Mouse (Mus musculus) B cell, adult 2 months (primary cell): ENCODE data around the gene Fut4.

ENCODE experiments used
- DNase-seq, 2 experiments: peaks; one replicate each; pipeline ENCODE4 v3.0.0; 2022

Gene Fut4

DNA sequence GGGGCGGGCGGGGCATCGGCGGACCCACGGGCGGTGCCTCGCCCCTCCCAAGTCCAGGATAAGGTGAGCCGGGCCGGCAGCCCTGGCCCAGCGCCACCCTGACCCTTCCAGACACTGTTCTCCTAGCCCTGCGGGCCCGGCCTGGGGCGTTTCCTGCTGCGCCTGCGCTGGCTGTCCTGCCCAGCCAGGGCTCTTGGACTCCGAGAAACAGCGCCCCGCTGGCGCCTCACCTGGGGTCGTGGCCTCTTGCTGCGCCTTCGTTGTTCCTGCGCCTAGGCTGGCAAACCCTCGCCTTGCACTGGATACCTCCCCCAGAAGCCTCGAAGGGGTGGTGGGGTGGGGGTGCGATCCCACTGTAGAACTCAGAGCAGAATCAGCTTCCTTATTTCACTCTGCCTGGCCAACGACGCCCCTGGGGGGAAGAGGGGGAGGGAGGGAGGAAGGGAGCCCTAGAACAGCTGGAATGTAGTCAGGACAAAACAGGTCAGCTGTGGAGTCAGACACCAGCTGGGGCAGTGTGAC lies at the start of gene Fut4:
Gene Fut4, minus strand, starts transcription at position 393 of the 522 bp plus-strand sequence.
- peak; percentile 26 to 30 for DNase-seq

DNA sequence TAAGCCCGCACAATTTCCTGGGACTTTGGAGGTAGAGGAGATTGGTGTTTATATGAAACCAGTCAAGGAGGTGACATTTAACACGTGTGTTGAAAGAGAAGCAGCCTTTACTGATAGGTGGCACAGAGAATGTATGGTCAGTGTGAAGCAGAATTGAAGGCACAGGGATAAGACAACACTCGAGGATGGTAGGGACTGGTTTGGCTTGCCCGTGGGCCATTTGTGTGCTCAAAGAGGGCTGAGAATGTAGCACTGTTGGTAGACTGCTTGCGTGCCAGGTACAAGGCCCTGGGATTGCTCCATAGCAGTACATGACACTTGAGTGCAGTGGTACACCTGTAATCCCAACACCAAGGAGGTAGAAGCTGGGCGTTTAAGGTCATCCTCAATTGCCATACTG lies 35.2 kb upstream of the Fut4 start:
- no peak for DNase-seq

DNA sequence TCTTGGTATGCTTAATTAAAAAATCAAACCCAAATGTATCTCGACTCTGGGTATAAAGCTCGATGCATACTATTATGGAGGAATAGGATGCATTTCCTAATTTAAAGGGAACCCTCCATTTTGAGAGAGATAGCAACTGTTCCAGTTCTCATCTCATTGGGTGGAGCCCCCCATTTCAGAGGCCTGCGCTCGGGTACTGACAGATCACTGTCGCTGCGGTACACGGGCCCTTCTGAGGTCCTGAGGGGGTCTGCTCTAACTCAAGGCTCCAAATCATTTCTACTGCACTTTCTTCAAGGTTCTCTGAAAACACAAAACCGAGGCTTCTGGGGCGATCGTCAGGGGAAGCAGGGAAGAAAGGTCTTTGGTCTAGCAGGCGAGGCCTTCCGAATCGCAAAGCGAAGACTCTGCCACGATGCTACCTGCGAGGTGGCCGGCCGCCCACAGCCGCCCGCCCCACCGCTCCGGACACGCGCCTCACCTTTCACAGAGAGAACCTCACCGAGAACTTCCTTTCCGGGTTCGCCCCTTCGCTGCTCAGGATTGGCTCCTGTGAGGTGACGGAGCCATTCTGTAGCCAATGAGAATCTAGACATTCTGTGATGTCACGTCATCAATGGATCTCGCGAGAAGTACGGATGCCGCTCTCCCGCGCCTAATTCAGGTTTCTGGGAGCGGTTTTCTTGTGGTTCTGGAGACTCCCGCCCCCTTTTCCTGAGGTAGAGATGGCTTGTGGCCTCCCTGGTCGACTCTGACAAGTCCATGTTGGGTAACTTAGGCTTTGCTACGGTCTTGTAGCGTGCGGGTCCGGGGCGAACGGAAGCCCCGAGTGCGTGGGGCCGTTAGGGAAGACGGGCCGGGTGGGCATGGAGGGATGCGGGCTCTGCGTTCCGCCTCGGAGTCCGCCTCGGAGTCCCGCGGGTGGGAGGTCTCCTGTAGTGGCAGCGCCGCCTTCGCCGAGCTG lies 32.1 kb upstream of the Fut4 start, which contains the start of the genes Mre11a and Ankrd49:
Gene Mre11a, plus strand, starts transcription at position 616 of the 964 bp plus-strand sequence.
Gene Ankrd49, minus strand, starts transcription at position 818 of the 964 bp plus-strand sequence.
- peak; percentile 91 to 92 for DNase-seq

DNA sequence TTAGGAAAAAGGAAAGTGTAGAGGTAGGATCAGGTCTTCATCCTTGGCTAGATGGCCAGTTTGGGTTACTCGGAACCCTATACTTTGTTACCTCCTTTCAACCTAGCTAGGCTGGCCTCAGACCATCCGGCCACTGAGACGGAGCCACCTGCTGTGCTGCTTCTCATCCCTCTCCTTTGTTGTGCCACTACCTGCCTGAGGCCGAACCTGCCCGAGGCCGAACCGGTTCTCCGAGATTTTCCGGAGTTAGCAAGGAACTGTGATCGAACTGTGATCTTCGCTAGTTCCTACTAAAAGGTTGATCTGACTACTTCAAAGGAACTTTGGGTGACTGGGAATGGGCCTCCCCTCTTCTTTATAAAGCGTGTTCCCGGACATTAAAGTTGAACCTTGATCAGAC lies 26.1 kb upstream of the Fut4 start:
- DNase-seq: no peak

DNA sequence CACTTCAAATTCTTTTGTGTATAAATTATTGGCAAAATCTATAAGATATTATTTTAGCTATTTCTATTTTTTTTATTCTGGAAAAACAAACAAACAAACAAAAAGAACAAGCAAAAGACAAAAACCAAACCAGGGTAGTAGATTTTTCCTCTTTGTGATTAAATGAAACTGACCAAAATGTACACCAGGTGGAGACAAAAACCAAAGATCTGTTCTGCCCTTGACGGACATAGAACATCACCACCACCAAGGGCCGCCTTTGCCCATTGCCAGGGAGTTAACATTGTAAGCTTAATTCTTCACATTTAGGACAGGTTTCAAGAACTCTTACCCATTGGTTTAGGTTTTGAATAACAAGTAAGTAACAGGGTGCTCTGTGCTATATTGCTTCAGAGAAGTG lies 21.6 kb upstream of the Fut4 start:
- no peak for DNase-seq

DNA sequence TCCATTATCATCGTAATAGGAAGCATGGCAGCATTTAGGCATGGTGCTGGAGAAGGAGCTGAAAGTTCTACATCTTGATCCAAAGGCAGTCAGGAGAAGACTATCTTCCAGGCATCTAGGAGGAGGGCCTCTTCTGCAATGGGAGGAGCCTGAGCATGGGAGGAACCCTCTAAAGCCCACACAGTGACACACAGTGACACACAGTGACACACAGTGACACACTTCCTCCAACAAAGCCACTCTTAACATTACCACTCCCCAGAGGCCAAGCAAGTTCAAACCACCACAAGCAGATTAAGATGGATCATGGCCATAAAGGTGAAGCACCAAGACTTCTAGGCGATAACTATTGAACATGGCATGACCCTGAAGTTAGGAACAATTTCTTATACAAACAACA lies 19.9 kb upstream of the Fut4 start:
- DNase-seq: no peak

DNA sequence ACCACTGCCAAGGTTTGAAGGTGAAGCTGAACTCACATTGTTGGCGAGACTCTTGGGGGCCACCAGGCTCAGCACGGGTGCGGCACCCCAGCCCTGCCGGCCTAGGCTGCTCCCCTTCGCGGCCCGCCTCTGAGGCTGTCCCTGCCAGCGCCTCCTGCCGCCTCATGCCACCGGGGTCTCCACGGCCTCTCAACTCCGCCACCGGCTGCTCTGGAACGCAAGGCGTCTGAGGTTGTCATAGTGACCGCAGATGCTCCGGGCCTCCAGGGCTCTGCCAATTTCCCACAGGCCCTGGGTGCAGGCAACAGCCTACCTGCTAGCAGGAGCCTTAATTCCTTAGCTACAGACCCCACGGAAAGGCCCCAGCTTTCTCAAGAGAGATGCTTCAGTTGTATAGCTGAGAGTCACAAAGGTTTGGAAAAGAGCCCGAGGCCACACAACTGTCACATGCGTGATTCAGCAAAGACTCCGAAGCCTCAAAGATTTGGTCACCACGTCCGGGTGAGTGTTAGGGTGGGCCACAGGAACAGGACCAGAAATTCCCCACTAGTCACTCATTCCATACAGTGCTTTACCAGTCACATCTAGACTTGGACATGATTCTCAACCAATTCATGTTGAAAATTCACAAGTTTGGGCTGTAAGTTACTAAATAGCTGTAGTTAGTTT lies 18.7 kb upstream of the Fut4 start, which contains the start of gene 1700012B09Rik:
Gene 1700012B09Rik, minus strand, starts transcription at position 228 of the 669 bp plus-strand sequence.
- no peak for DNase-seq

DNA sequence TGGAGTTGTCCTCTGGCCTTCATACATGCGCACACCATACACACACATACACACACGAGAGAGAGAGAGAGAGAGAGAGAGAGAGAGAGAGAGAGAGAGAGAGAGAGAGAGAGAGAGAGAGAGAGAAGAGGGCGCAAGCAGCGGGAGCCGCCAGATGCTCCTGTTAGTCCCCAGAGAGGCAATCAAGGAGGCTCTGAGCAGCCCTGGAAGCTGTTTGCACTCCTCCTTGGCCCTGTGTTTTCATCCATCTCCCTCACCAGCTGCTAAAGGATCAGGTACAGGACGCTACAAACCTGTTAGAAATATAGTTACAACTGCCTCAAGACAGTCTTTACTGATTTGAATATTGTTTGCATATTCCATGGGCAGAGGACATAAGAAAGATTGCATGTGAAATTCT lies 17.6 kb upstream of the Fut4 start:
- no peak for DNase-seq

DNA sequence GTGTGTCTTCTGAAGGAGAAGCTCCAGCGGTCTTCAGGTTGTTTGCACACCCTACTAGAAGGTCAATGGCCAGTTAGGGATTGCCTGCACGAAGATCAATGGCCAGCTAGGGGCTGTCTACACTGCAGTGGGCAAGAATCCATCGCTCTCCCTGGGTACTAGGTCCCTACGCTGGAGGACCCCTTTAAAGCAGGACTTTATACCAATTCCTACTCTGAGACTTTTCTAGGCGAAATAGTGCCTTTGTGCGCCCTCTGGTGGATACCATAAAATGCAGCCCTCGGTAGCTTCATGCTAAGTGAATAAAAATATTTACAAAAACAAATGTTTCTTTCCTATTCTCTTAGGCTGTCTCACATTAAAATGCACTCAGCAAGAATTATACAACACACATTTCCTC lies 12.6 kb upstream of the Fut4 start:
- DNase-seq: peak; percentile 56 to 59

DNA sequence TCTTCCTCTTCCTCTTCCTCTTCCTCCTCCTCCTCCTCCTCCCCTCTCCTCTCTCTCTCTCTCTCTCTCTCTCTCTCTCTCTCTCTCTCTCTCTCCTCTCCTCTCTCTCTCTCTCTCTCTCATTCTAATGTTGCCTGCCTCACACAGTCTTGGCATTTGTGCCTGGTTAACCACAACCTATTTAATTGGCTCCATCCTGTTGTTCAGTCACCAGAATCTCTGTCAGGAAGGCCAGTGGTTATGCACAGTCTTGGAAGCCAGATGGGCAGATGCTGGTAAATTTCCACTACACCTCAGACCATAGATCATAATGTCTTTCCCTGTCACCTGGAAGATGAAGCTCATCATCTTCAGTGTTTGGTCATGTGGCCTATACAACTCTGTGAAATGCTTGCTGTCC lies 7.1 kb upstream of the Fut4 start:
- DNase-seq: no peak

DNA sequence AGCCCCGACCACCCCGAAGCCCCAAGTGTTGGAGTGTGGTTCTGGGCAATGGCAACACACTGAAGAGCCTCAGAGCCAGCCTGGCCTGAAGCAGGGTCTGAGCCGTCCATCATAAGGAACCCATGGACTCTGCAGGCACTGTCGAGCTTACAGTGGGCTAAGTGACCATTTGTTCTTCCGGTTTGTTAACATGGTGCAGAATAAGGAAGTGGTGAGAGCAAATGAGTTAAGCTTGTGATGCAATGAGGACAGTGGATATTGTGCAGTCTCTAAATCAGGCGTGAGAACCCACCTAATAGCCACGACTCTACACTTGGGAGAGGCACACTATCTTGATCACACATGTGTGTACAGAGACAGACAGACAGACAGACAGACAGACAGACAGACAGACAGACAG lies 6.4 kb upstream of the Fut4 start:
- no peak for DNase-seq

DNA sequence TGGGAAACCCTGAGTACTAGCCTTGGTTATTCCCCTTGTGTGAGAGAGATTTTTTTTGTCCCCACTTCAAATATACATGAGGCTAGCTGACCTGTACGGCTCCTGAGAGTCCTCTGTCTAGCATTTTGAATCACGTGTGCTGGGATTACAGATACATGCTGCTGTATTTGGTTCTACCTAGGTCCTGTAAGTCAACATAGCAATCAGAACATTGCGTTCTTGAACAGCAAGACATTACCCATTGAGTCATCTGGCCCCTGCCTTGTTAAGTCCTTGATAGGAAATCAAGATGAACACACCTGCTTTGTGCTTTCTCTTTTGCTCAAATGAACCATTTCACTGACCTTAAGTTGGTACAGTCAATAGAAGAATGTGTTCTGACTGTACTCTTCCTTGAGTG lies 2.3 kb upstream of the Fut4 start:
- no peak for DNase-seq

DNA sequence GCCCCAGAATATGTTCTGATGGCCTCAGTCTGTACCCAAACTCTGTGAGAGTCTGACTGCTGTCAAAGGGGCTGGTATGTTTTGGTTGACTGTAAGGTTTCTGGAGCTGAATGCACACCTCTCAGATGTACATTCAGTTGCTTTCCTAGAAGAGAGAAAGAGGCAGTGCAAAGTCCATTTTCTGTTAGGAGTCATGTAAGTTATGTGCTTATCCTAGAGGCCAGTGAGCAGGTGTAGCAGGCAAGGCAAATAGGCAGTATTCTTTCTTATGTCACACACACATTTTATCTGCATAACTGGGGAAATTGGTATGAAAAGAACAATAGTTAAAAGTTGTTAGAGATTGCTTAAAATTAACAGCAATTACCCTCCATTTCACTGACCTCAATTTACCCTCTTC lies 1.8 kb upstream of the Fut4 start:
- DNase-seq: no peak

DNA sequence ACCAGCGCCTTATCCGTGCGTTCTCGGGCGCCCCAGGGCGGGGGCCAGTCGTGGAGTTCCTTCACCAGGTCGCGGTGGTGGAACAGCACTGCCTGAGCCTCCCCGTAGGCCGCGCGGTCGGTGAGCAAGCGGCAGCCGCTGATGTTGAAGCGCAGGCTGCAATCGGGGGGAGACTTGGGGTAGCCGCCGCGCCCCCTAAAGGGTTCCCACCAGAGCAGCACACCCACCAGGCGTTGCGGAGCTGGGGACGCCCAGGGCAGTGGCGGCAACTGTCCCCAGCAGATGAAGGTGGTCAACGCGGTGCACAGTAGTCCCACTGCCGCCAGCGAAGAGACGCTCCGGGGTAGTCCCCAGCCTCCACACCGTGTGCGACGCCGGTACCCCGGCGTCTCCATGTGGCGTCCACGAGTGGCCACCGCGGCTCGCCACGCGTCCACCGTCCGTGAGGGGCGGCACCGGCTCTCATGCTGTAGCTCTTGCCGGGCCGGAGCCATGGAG lies 641 bp downstream of the Fut4 start:
- DNase-seq: peak; percentile 18 to 19

DNA sequence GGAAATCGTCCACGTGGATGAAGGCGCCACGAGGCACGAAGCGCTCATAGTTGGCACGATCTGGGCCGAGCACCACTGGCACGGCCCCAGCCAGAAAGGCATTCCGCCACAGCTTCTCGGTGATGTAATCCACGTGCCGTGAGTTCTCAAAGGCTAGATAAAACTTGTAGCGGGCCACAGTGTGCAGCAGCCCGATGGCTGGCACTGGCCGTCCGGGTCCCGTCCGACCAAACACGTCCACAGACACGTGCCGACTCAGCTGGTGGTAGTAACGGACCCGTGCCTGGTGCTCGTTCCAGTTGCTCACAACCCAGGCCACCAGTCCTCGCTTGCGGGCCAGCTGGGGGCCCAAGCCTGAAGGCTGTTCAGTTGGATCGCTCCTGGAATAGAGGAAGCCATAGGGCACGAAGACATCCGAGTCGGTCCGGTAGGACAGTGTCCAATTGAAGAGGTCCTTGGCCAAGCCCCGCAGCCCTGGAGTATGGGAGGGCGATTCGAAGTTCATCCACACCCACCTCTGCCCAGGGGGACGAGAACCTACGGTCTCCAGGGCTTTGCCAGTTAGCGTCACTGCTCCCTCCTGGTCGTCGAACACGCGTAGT lies 1.2 kb downstream of the Fut4 start:
- no peak for DNase-seq

DNA sequence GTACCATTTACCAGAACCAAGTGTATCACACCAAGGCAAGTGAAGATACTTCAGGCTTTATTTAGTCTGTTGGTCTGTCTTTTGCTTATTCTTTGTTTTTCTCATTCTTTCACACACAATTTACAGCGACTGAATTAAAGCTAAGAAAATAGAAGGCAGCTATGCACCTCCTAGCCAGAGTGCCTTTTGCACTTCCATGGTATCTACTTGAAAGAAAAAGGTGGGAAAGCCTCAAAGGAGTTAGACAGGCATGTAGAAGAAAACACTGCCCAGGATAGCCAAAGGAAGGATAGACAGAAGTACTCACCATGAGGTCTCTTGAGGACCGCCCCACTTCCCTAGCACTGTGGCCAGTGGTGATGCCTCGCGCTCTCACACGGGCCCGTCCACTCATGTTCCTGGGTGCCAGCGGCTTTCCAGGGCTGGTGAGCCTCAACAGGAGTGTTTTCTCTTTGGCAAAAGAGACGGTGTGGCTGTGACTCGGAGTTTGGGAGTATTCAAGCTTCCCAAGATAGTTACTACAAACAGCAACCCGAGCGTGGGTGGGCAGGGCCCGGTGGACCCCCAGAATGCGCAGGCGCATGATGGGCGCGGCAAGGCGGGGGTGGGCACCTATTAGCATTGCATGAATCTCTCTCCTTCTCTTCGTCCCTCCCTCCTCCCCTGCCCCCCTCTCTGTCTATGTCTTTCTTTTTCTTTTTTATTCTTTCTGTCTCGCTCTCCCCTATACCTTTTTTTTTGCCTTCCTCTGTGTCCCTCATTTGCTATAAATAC lies 11.9 kb downstream of the Fut4 start, which contains the start of gene Piwil4:
Gene Piwil4, minus strand, starts transcription at position 583 of the 774 bp plus-strand sequence.
- DNase-seq: no peak

DNA sequence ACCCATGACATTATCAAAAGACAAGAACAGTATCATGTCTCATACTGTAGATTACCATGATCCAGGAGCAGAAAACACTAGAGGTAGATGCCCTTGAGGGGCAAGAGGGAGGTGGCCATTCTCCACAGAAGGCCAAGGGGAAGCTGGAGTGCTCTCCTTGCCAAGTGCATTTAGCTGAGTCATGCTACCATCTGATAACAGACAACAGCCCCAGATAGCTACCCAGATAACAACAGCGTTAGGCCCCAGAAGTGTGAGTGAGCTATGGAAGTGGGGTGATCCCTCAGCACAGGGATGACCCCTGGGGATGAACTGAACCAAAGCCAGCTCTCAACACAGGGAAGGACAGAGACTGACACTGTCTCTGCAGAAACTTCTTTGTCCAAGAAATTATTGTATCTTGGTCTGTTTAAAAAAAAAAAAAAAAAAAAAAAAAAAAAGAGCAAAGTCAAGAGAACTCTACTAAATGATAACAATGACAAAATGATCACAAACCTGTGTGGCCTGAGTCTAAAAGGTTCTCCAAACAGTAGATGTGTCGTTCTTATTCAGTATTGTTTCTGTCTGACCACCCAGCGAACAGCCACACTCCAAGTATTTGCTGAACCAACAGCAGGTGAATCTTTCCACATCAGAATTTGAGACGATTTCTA lies 12.6 kb downstream of the Fut4 start:
- DNase-seq: no peak

DNA sequence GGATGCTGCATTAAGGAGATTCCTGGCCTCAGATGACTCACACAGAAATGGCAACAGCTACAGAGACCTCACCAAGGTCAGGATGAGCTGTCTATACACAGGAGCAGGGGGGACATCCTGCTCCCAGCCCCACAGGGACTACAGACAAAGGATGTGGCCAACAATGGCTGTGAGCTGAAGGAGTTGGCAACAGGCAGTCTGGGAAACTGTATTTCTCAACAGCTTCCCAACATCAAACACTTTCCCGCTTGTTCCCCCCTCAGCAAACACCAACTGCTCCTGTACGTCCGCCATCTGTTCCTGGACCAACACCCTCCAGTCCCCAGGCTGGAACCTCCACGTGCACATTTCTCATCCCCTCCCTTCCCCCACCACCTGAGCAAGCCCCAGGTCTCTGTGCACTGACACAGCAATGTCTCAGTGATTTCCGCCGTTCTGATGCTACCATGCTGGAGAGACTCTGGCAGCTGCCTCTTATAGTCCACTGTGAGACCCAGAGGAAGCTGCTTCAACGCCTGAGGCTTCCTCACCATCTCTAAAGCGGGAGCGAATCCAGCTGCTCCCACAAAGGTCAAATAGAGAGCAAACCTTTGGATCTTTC lies 21.2 kb downstream of the Fut4 start:
- no peak for DNase-seq

DNA sequence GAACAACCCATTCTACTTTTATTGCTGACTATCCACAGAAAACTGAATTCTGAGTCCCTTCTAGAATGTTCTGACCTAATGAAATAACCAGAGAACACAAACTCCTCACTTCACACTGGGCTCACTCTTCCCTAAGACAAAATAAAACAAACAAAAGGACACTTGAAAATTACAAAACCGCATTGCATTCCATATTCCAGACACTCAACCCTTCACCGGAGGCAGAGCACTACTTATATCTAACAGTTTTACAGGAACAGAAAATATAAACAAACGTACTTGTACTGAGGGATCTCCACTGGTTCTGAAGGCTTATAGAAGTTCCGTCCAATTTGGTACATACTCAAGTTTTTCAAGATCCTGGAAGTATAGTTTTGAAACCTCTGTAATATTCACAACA lies 23.8 kb downstream of the Fut4 start:
- no peak for DNase-seq

DNA sequence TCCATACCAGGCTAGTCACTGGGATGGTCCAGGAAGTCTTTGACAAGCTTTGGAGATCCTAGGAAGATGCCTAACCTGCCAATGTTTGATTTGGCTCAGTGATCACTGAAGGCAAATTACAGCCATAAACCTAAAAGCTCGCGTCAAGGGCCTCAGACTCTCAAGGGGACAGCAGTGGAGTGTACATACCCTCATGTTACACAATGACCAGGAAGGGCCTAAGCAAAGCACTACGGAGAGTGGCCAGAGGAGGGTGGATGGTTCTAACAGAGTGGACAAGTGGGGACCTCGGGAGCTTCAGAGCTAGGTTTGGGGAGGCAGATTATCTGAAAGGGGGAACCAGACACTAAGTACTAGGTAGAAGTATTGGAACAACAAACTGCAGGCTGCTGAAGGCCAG lies 25.6 kb downstream of the Fut4 start:
- no peak for DNase-seq

DNA sequence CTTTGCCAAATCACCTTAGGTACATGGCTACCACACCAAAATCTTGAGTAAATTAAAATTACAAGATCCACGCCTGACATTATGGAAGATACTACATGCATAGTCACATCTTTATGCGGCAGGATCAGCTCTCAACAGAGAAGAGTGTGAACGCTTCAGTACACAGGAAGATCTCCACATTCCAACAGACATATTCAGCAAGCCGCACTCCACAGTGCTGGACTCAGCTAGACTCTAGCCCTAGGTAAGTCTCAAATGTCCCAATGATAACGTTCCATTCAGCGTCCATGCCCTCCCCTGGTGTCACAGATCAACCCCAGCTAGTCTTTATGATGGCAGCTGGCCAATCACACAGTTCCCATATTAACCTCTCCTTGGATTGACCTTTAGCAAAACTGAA lies 26.2 kb downstream of the Fut4 start:
- no peak for DNase-seq
